Mouse (Mus musculus) brain, embryonic 14.5 days (tissue): ENCODE data around the gene Tada2b.
A peak's percentile ranks its signal among the peaks of the same experiment; 100 is the strongest.

Experiments
- CTCF ChIP-seq: fragments of 200-500 bp; IDR thresholded peaks from 2 replicates; pipeline ENCODE4 v1.5.1; 2012; ENCODE audit warnings: inconsistent platforms, mild to moderate bottlenecking, moderate library complexity, borderline replicate concordance; ENCODE audit not compliant: insufficient read depth, insufficient read length; ENCODE audit errors: extremely low read depth
- POLR2A ChIP-seq: fragments of 200-500 bp; IDR thresholded peaks from 2 replicates; pipeline ENCODE4 v1.6.1; 2012; ENCODE audit warnings: mild to moderate bottlenecking, inconsistent platforms, borderline replicate concordance; ENCODE audit not compliant: poor library complexity, insufficient read depth, insufficient read length, severe bottlenecking; ENCODE audit errors: extremely low read depth

- TF ChIP-seq CTCF (peak; percentile 90), POLR2A (no peak)
Observed at GRCm38 (mm10) chr5:36462810-36463209, 21.3 kb downstream of the Tada2b start.
